Comparison of ENCODE assay signal across 8 mouse cellular contexts in the genomic region with DNA sequence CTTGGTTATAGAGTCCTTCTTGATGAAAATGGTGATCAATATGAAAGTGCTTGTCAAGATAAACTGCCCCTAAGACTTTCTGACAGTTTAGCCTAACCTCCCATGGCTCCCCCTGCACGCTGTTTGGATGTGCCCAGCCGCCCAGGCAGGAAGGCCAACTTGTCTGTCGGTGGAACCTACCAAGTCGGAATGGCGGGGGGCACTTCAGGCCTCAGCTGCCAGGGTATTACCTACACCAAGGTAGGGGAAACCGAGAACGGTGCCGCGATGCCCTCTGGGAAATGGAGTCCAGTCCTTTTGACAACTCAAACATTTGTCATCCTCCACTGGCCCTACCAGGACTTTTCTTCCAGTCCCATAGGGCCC. TPM values are rescaled to one million over a fixed set of nuclear protein-coding genes. Genes with fewer than 3 reads are reported as not detected.
DNase-seq lines count a peak whose midpoint lies in the region; ATAC-seq and TF ChIP-seq lines count a peak whose summit lies in the region.

No protein-coding gene starts in this region.

- peak; percentile 91 for DNase-seq in c-Kit-negative CD71-positive TER-119-positive erythroid progenitor cells, embryonic 14.5 days (ENCODE audit: low read depth, low spot score)
- peak; percentile 60 for DNase-seq in fibroblast of lung, adult 2 months (ENCODE audit: low read depth)
- DNase-seq in kidney, postnatal 25 days, result peak; percentile 97 to 99
- peak; percentile 97 to 98 (median 97) for DNase-seq in liver, embryonic 14.5 days (ENCODE audit: low read depth in 3 of 3, low spot score in 3 of 3)
- peak; percentile 95 for DNase-seq in neural tube, embryonic 11.5 days (ENCODE audit: low spot score)
- DNase-seq in stomach, postnatal 0 days (ENCODE audit: low spot score), result peak; percentile 98

- H3K4me3 ChIP-seq in heart, embryonic 15.5 days, result peak overlapping the region; percentile 83
- peak overlapping the region; percentile 61 to 98 for H3K4me3 ChIP-seq in liver, embryonic 14.5 days (ENCODE audit: insufficient read depth in 1 of 2, low read depth in 2 of 2, low read length in 2 of 2)
- peak overlapping the region; percentile 91 for H3K4me3 ChIP-seq in neural tube, embryonic 11.5 days (ENCODE audit: low read depth, low read length)
- peak overlapping the region; percentile 92 for H3K4me3 ChIP-seq in stomach, postnatal 0 days (ENCODE audit: low read depth, low read length)

- H3K36me3 ChIP-seq in heart, embryonic 15.5 days, result no peaks in the 10 kb centered on the region; the same call in 1 of the 2 replicates
- H3K36me3 ChIP-seq in liver, embryonic 14.5 days (replicated peaks; ENCODE audit: control insufficient read depth, insufficient read depth, low read depth), result no peaks in the 10 kb centered on the region
- no peaks in the 10 kb centered on the region for H3K36me3 ChIP-seq in neural tube, embryonic 11.5 days (ENCODE audit: control insufficient read depth, insufficient read depth, low read length)
- no peaks in the 10 kb centered on the region for H3K36me3 ChIP-seq in stomach, postnatal 0 days (ENCODE audit: control insufficient read depth, insufficient read depth, low read length)

- H3K4me1 ChIP-seq in heart, embryonic 15.5 days (replicated peaks), result peaks cover 11% of the 10 kb centered on the region
- peaks cover 7 to 11% of the 10 kb centered on the region in 2 experiments for H3K4me1 ChIP-seq in liver, embryonic 14.5 days (replicated peaks; ENCODE audit: control insufficient read depth in 2 of 2, insufficient read depth in 2 of 2, low read length in 1 of 2)
- H3K4me1 ChIP-seq in neural tube, embryonic 11.5 days (ENCODE audit: control insufficient read depth, insufficient read depth, low read length), result peaks cover 12% of the 10 kb centered on the region
- 0 out of 2 replicates have a peak, but pooled peaks cover 3% of the 10 kb centered on the region for H3K4me1 ChIP-seq in stomach, postnatal 0 days (replicated peaks; ENCODE audit: control insufficient read depth, insufficient read depth)

- 0 out of 2 replicates have a peak, but pooled peaks have one; percentile 13 for TF ChIP-seq CTCF in liver, embryonic 14.5 days (IDR thresholded peaks at IDR 0.05; ENCODE audit: low read depth)
- TF ChIP-seq CTCF in stomach, postnatal 0 days (IDR thresholded peaks at IDR 0.05; ENCODE audit: low read depth), result no peak

- no peaks in the 10 kb centered on the region for H3K27me3 ChIP-seq in heart, embryonic 15.5 days
- H3K27me3 ChIP-seq in liver, embryonic 14.5 days (ENCODE audit: control insufficient read depth, insufficient read depth, low read length), result no peaks in the 10 kb centered on the region
- no peaks in the 10 kb centered on the region for H3K27me3 ChIP-seq in neural tube, embryonic 11.5 days (ENCODE audit: control insufficient read depth, insufficient read depth, low read length)
- H3K27me3 ChIP-seq in stomach, postnatal 0 days (ENCODE audit: control insufficient read depth, insufficient read depth, low read length), result no peaks in the 10 kb centered on the region

- peak overlapping the region; percentile 97 for H3K4me2 ChIP-seq in heart, embryonic 15.5 days
- H3K4me2 ChIP-seq in liver, embryonic 14.5 days (ENCODE audit: low read depth), result peak overlapping the region; percentile 99
- peak overlapping the region; percentile 78 for H3K4me2 ChIP-seq in neural tube, embryonic 11.5 days (ENCODE audit: low read depth)
- peak overlapping the region; percentile 83 for H3K4me2 ChIP-seq in stomach, postnatal 0 days (replicated peaks; ENCODE audit: low read depth)

- no peak for TF ChIP-seq EP300 in liver, embryonic 14.5 days (IDR thresholded peaks at IDR 0.05; ENCODE audit: low read depth)
- peak; percentile 54 for TF ChIP-seq EP300 in stomach, postnatal 0 days (optimal IDR thresholded peaks at IDR 0.05)

- H3K27ac ChIP-seq in heart, embryonic 15.5 days, result peak overlapping the region; percentile 32
- peak overlapping the region; percentile 79 for H3K27ac ChIP-seq in liver, embryonic 14.5 days
- H3K27ac ChIP-seq in neural tube, embryonic 11.5 days (ENCODE audit: low read depth, low read length), result peak overlapping the region; percentile 81
- peak overlapping the region; percentile 86 for H3K27ac ChIP-seq in stomach, postnatal 0 days (replicated peaks)

- no peaks in the 10 kb centered on the region for H3K9me3 ChIP-seq in heart, embryonic 15.5 days (replicated peaks)
- H3K9me3 ChIP-seq in liver, embryonic 14.5 days (ENCODE audit: control insufficient read depth, low read length), result no peaks in the 10 kb centered on the region
- H3K9me3 ChIP-seq in neural tube, embryonic 11.5 days (ENCODE audit: control insufficient read depth, low read length), result no peaks in the 10 kb centered on the region
- H3K9me3 ChIP-seq in stomach, postnatal 0 days (ENCODE audit: control insufficient read depth, low read length), result no peaks in the 10 kb centered on the region

- WGBS in heart, embryonic 15.5 days, result under 1% methylated on average over 9 of the region's 9 CpGs
- 2% methylated on average over 9 of the region's 9 CpGs for WGBS in liver, embryonic 14.5 days (ENCODE audit: insufficient replicate concordance)
- 0% methylated on average over 9 of the region's 9 CpGs for WGBS in neural tube, embryonic 11.5 days
- 0% methylated on average over 9 of the region's 9 CpGs for WGBS in stomach, postnatal 0 days

- peak; percentile 84 for ATAC-seq in CD4-positive, CD25-positive, alpha-beta regulatory T cell, adult 4 months
- peak; percentile 89 for ATAC-seq in heart, embryonic 15.5 days (replicated peaks; ENCODE audit: insufficient number of reproducible peaks, insufficient read depth, low FRiP score, low read depth)
- peak; percentile 96 for ATAC-seq in liver, embryonic 14.5 days (ENCODE audit: insufficient read depth)
- ATAC-seq in neural tube, embryonic 11.5 days (ENCODE audit: insufficient read depth, low FRiP score, low TSS enrichment), result peak; percentile 95
- ATAC-seq in stomach, postnatal 0 days (ENCODE audit: low FRiP score, low TSS enrichment), result peak; percentile 97

- peak overlapping the region; percentile 60 for H3K9ac ChIP-seq in heart, embryonic 15.5 days
- peak overlapping the region; percentile 89 for H3K9ac ChIP-seq in liver, embryonic 14.5 days (replicated peaks)
- H3K9ac ChIP-seq in neural tube, embryonic 11.5 days (ENCODE audit: low read length), result peak overlapping the region; percentile 76
- H3K9ac ChIP-seq in stomach, postnatal 0 days (ENCODE audit: low read length), result peak overlapping the region; percentile 79

RNA-seq across cellular contexts. Expression of a gene that starts 0.5 kb away (rescaled TPM):
- polyA plus RNA-seq in CD4-positive, CD25-positive, alpha-beta regulatory T cell, adult 4 months (2017; shearing (Covaris generic)), result 10 to 100 TPM; 58.7 to 84.7 TPM
- 4.1 and 7.0 TPM in 2 replicates for polyA plus RNA-seq in heart, embryonic 15.5 days (2015; fragmentation: Nextera tagmentation; extraction: Ambion mirVana)
- polyA plus RNA-seq in liver, embryonic 14.5 days (2012; rRNA removed), result 6.3 and 7.1 TPM in 2 replicates
- 2.7 and 4.8 TPM in 2 replicates for polyA plus RNA-seq in liver, embryonic 14.5 days (2014; fragmentation: Nextera tagmentation; extraction: Ambion mirVana)
- 21.4 and 24.8 TPM in 2 replicates for polyA plus RNA-seq in neural tube, embryonic 11.5 days (2014; fragmentation: Nextera tagmentation; extraction: Ambion mirVana)
- polyA plus RNA-seq in stomach, postnatal 0 days (2015; fragmentation: Nextera tagmentation; extraction: Ambion mirVana), result 7.5 and 8.7 TPM in 2 replicates

RNA-seq across cellular contexts. Expression of a gene that starts 19.5 kb away (rescaled TPM):
- 1 to 10 TPM; 1.4 to 1.8 TPM for polyA plus RNA-seq in CD4-positive, CD25-positive, alpha-beta regulatory T cell, adult 4 months (2017; shearing (Covaris generic))
- 3.5 and 4.1 TPM in 2 replicates for polyA plus RNA-seq in heart, embryonic 15.5 days (2015; fragmentation: Nextera tagmentation; extraction: Ambion mirVana)
- polyA plus RNA-seq in liver, embryonic 14.5 days (2012; rRNA removed), result 14.0 and 14.2 TPM in 2 replicates
- 12.7 and 14.3 TPM in 2 replicates for polyA plus RNA-seq in liver, embryonic 14.5 days (2014; fragmentation: Nextera tagmentation; extraction: Ambion mirVana)
- polyA plus RNA-seq in neural tube, embryonic 11.5 days (2014; fragmentation: Nextera tagmentation; extraction: Ambion mirVana), result 1.1 and 1.3 TPM in 2 replicates
- 1.8 and 2.2 TPM in 2 replicates for polyA plus RNA-seq in stomach, postnatal 0 days (2015; fragmentation: Nextera tagmentation; extraction: Ambion mirVana)

RNA-seq across cellular contexts. Expression of a gene that starts 19.6 kb away (rescaled TPM):
- polyA plus RNA-seq in CD4-positive, CD25-positive, alpha-beta regulatory T cell, adult 4 months (2017; shearing (Covaris generic)), result 10 to 100 TPM; 17.9 to 25.7 TPM
- polyA plus RNA-seq in heart, embryonic 15.5 days (2015; fragmentation: Nextera tagmentation; extraction: Ambion mirVana), result 15.2 and 17.1 TPM in 2 replicates
- polyA plus RNA-seq in liver, embryonic 14.5 days (2012; rRNA removed), result 5.9 and 7.2 TPM in 2 replicates
- polyA plus RNA-seq in liver, embryonic 14.5 days (2014; fragmentation: Nextera tagmentation; extraction: Ambion mirVana), result 8.9 and 10.1 TPM in 2 replicates
- 37.5 and 38.3 TPM in 2 replicates for polyA plus RNA-seq in neural tube, embryonic 11.5 days (2014; fragmentation: Nextera tagmentation; extraction: Ambion mirVana)
- polyA plus RNA-seq in stomach, postnatal 0 days (2015; fragmentation: Nextera tagmentation; extraction: Ambion mirVana), result 11.6 and 13.5 TPM in 2 replicates

RNA-seq across cellular contexts. Expression of a gene that starts 53.7 kb away (rescaled TPM):
- 10 to 100 TPM; 79.4 to 79.5 TPM for polyA plus RNA-seq in CD4-positive, CD25-positive, alpha-beta regulatory T cell, adult 4 months (2017; shearing (Covaris generic))
- polyA plus RNA-seq in heart, embryonic 15.5 days (2015; fragmentation: Nextera tagmentation; extraction: Ambion mirVana), result 8.4 and 11.3 TPM in 2 replicates
- polyA plus RNA-seq in liver, embryonic 14.5 days (2012; rRNA removed), result 8.5 and 9.0 TPM in 2 replicates
- polyA plus RNA-seq in liver, embryonic 14.5 days (2014; fragmentation: Nextera tagmentation; extraction: Ambion mirVana), result 4.9 and 5.9 TPM in 2 replicates
- polyA plus RNA-seq in neural tube, embryonic 11.5 days (2014; fragmentation: Nextera tagmentation; extraction: Ambion mirVana), result 5.8 and 6.8 TPM in 2 replicates
- 11.0 and 12.5 TPM in 2 replicates for polyA plus RNA-seq in stomach, postnatal 0 days (2015; fragmentation: Nextera tagmentation; extraction: Ambion mirVana)

Comparison
In these comparisons a context has a peak if more than half of its experiments do, and no peak if none do; other contexts are left out.
1. Peak in every context shown above with its lines: DNase-seq, ATAC-seq, H3K4me3 ChIP-seq and H3K27ac ChIP-seq.
2. H3K27ac ChIP-seq: peak in every context shown above with its lines; median percentile 86 in stomach, postnatal 0 days; 81 in neural tube, embryonic 11.5 days; 79 in liver, embryonic 14.5 days; 32 in heart, embryonic 15.5 days.